Comparison of ENCODE assay signal across 13 mouse cellular contexts in the genomic region with DNA sequence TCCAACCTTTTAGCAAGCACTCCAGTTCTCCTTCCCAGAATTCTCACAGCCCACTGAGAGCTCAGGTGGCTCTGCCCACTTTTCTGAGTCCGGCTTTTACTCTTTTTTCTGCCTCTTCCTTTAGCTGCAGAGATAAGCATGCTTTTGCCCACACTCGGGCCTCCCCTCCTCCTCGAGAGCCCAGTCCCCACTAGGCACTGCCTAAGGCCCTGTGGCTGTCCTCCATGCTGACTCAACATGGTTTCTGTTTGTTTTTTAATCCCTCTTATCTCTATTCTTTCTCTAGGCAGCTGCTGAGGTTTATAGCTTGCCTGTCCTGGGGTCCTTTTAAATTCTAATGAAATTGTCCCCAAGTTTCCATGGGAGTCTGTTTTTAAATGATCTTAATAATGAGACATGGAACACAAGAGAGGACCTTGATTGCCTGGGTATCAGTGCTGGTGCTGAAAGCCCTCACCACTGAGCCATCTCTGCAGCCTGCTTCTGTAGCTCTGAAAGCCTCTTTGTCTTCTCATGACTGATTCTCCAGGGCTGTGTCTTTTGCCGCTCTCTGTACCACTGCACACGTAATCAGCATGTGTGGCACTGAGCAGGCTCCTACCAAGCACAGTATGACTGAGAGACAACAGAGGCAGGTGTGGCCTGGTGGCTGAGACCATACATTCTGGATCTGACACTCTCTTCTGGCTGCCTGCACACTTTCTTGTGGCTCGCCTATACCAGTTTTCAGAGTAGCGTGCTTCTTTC.
DNase-seq lines count a peak whose midpoint lies in the region; ATAC-seq lines count a peak whose summit lies in the region.
"Had no signal": no experiment of that assay in that cellular context is flagged by ENCODE, and none has a peak within 500 bp of the region (broad histone marks: within the 10 kb centered on the region; RNA-seq: fewer than 3 reads in every experiment).

No protein-coding gene starts in this region.

- H3K27ac ChIP-seq in hindbrain, embryonic 13.5 days = peak overlapping the region; percentile 35; the same call in 1 of the 2 replicates
- no peak overlapping the region for H3K27ac ChIP-seq in hindbrain, embryonic 11.5 days (ENCODE audit: low read depth, low read length)
- peak overlapping the region; percentile 4; the same call in 1 of the 2 replicates for H3K27ac ChIP-seq in forebrain, embryonic 13.5 days
- peak overlapping the region; percentile 57 for H3K27ac ChIP-seq in neural tube, embryonic 14.5 days (ENCODE audit: low read depth, low read length)

- DNase-seq in hindbrain, embryonic 11.5 days (ENCODE audit: low spot score) = no peak
- DNase-seq in ovary, postnatal 14 days (ENCODE audit: low spot score) = no peak
- DNase-seq: adrenal gland, adult 8-10 months; heart, postnatal 36 days; kidney, postnatal 14 days; liver; lung, postnatal 10 days had no signal

- 0 out of 2 replicates have a peak, but pooled peaks cover 6% of the 10 kb centered on the region for H3K4me1 ChIP-seq in hindbrain, embryonic 13.5 days (replicated peaks)
- H3K4me1 ChIP-seq in hindbrain, embryonic 11.5 days (replicated peaks; ENCODE audit: control insufficient read depth, insufficient read depth, low read length) = no peaks in the 10 kb centered on the region
- 0 out of 2 replicates have a peak, but pooled peaks cover 8% of the 10 kb centered on the region for H3K4me1 ChIP-seq in forebrain, embryonic 13.5 days
- peaks cover 5% of the 10 kb centered on the region; the same call in 1 of the 2 replicates for H3K4me1 ChIP-seq in neural tube, embryonic 14.5 days (ENCODE audit: control insufficient read depth, insufficient read depth, low read length)

- no peak overlapping the region for H3K9ac ChIP-seq in hindbrain, embryonic 13.5 days
- no peak overlapping the region for H3K9ac ChIP-seq in hindbrain, embryonic 11.5 days (ENCODE audit: low read depth, low read length)
- no peak overlapping the region for H3K9ac ChIP-seq in forebrain, embryonic 13.5 days
- H3K9ac ChIP-seq in neural tube, embryonic 14.5 days (replicated peaks; ENCODE audit: low read depth, low read length) = no peak overlapping the region

- H3K9me3 ChIP-seq in hindbrain, embryonic 13.5 days = 0 out of 2 replicates have a peak, but pooled peaks cover 3% of the 10 kb centered on the region
- H3K9me3 ChIP-seq in hindbrain, embryonic 11.5 days (ENCODE audit: control insufficient read depth, low read length) = no peaks in the 10 kb centered on the region
- no peaks in the 10 kb centered on the region for H3K9me3 ChIP-seq in forebrain, embryonic 13.5 days (replicated peaks)
- no peaks in the 10 kb centered on the region for H3K9me3 ChIP-seq in neural tube, embryonic 14.5 days (ENCODE audit: control insufficient read depth, low read length)

- H3K36me3 ChIP-seq in hindbrain, embryonic 13.5 days = peaks cover 34% of the 10 kb centered on the region
- H3K36me3 ChIP-seq in hindbrain, embryonic 11.5 days (ENCODE audit: control insufficient read depth, insufficient read depth, low read length) = no peaks in the 10 kb centered on the region
- peaks cover 33% of the 10 kb centered on the region for H3K36me3 ChIP-seq in forebrain, embryonic 13.5 days (ENCODE audit: poor library complexity, severe bottlenecking)
- H3K36me3 ChIP-seq in neural tube, embryonic 14.5 days (ENCODE audit: control insufficient read depth, insufficient read depth, low read length) = peaks cover 17% of the 10 kb centered on the region

- H3K4me2 ChIP-seq in hindbrain, embryonic 13.5 days = no peak overlapping the region
- H3K4me2 ChIP-seq in hindbrain, embryonic 11.5 days (replicated peaks; ENCODE audit: low read depth, low read length) = no peak overlapping the region
- no peak overlapping the region for H3K4me2 ChIP-seq in forebrain, embryonic 13.5 days
- H3K4me2 ChIP-seq in neural tube, embryonic 14.5 days (ENCODE audit: low read depth, low read length) = no peak overlapping the region

- no peaks in the 10 kb centered on the region for H3K27me3 ChIP-seq in hindbrain, embryonic 13.5 days
- no peaks in the 10 kb centered on the region for H3K27me3 ChIP-seq in hindbrain, embryonic 11.5 days (ENCODE audit: control insufficient read depth, insufficient read depth, low read length)
- H3K27me3 ChIP-seq in forebrain, embryonic 13.5 days = no peaks in the 10 kb centered on the region
- no peaks in the 10 kb centered on the region for H3K27me3 ChIP-seq in neural tube, embryonic 14.5 days (ENCODE audit: control insufficient read depth, insufficient read depth, low read length)
- H3K27me3 ChIP-seq: Patski had no signal

- no peak overlapping the region for H3K4me3 ChIP-seq in hindbrain, embryonic 13.5 days
- no peak overlapping the region for H3K4me3 ChIP-seq in hindbrain, embryonic 11.5 days (ENCODE audit: low read depth, low read length)
- H3K4me3 ChIP-seq in forebrain, embryonic 13.5 days = no peak overlapping the region
- H3K4me3 ChIP-seq in neural tube, embryonic 14.5 days (ENCODE audit: low read depth, low read length) = no peak overlapping the region

- peak; percentile 71 for ATAC-seq in hindbrain, embryonic 13.5 days (ENCODE audit: low FRiP score)
- no peak for ATAC-seq in hindbrain, embryonic 11.5 days (ENCODE audit: low FRiP score)
- ATAC-seq in forebrain, embryonic 13.5 days = peak; percentile 61; the same call in 1 of the 2 replicates
- ATAC-seq in megakaryocyte-erythroid progenitor cell, adult 5-6 weeks (replicated peaks; ENCODE audit: low FRiP score, low TSS enrichment, poor library complexity, severe bottlenecking) = peak; percentile 62; the same call in 1 of the 2 replicates
- ATAC-seq in neural tube, embryonic 14.5 days (ENCODE audit: low read depth) = peak; percentile 78; the same call in 1 of the 2 replicates
- ATAC-seq in monocyte, adult 5-6 weeks (replicated peaks; ENCODE audit: insufficient number of reproducible peaks, low FRiP score, low TSS enrichment, poor library complexity, severe bottlenecking) = no peak
- ATAC-seq: Patski had no signal

- 61% methylated on average over 7 of the region's 7 CpGs for WGBS in hindbrain, embryonic 13.5 days
- WGBS in hindbrain, embryonic 11.5 days = 79% methylated on average over 7 of the region's 7 CpGs
- 53% methylated on average over 7 of the region's 7 CpGs for WGBS in forebrain, embryonic 13.5 days
- 33% methylated on average over 7 of the region's 7 CpGs for WGBS in neural tube, embryonic 14.5 days

Comparison
In these comparisons a context has a peak if more than half of its experiments do, and no peak if none do; other contexts are left out.
1. ATAC-seq: peak in hindbrain, embryonic 13.5 days (single experiment), forebrain, embryonic 13.5 days (single experiment), megakaryocyte-erythroid progenitor cell, adult 5-6 weeks (single experiment) and neural tube, embryonic 14.5 days (single experiment); none in hindbrain, embryonic 11.5 days (single experiment) and monocyte, adult 5-6 weeks (single experiment).